Mouse (Mus musculus) hematopoietic stem cell, adult 5-6 weeks (primary cell): ENCODE measurements around the gene Fam184b. TPM values are rescaled to one million over a fixed set of nuclear protein-coding genes. Genes with fewer than 3 reads are reported as not detected.
A peak's percentile ranks its signal among the peaks of the same experiment; 100 is the strongest.

Experiments
- ATAC-seq, 2 experiments: fragments of 125-278 bp in 1 of 2; replicated peaks in 1 of 2; 2 replicates each; pipeline ENCODE4 v1.8.0; 2016 to 2017; ENCODE audit warnings: inconsistent platforms in 2 of 2, mild to moderate bottlenecking in 2 of 2, moderate number of reproducible peaks in 2 of 2, low read depth in 1 of 2, moderate TSS enrichment in 1 of 2; ENCODE audit not compliant: low FRiP score in 2 of 2, poor library complexity in 2 of 2, severe bottlenecking in 2 of 2, insufficient read depth in 1 of 2, low TSS enrichment in 1 of 2
- total RNA-seq: library from RNA; stranded (forward); fragments of 172-1452, 232-1000 nt; gene quantifications from 2 replicates; pipeline ENCODE4 v1.2.3, GENCODE M21; 2017

Fam184b gene
- total RNA-seq, 1 experiment from 2014 or later, result not detected

- ATAC-seq, result peak; percentile 88 to 89
These were observed 104.9 kb downstream of the Fam184b start for GRCm38 (mm10) chr5:45534319-45535098.

DNA sequence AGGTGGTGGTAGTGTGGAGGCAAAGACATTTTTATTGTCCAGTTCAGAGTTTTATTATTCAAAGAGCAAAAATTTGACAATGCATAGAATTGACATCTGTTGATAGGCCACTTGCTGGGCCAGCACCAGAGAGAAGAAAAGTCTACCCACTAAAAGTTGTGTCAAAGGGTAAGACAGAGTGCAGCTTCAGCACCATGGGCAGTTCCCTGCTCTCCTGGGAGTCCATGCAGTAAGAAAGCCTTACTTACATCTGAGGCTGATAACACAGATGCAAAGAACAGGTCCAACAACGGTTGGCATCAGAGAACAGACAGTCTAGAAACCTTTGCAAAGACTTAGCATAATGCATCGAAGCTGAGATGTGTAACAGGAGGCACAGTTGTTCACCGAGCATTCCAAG is 109.7 kb downstream of the Fam184b start:
- ATAC-seq, result no peak

DNA sequence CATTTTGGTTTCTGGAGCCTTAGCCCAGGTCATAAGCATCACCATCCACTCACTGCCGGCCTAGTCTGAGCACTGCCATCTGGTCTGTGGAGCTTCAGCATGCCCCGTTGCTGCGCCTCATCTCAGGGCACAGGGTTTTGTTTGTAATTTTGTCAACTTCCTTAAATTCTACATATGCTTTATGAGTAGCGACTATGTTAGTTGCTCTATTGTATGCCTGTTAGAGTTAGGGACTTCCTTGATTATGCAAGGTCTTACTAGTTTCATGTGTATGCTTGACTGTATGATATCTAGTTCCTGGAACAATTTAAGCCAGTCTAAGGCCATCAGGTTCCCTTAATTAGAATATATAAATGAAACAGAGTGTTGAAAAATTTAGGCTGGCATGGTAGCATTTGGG is 113.1 kb downstream of the Fam184b start:
- no peak for ATAC-seq

DNA sequence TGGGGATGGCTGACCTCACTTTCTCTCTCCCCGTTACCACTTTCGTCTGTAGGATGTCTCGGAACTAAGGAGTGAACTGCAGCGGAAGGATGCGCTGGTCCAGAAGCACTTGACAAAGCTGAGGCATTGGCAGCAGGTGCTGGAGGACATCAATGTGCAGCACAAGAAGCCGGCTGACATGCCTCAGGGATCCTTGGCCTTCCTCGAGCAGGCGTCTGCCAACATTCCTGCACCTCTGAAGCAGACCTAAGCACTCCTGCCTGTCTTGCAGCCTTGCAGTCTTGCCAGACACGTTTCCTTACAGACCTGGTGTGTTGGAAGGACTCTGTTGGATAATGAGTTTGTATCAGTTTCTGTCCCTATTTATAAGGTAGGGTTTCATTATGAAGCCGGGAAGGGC is 114.3 kb downstream of the Fam184b start:
- no peak for ATAC-seq

- no peak for ATAC-seq
These were observed 117.8 kb downstream of the Fam184b start for GRCm38 (mm10) chr5:45521601-45522000.

GRCm38 (mm10) chr5:45520809-45521110 is 118.7 kb downstream of the Fam184b start:
- 0 out of 4 replicates have a peak, but pooled peaks of 1 of the 2 experiments have one; percentile 4 for ATAC-seq

- ATAC-seq, result peak; percentile 89 to 93
These were observed 119.2 kb downstream of the Fam184b start, which contains the start of gene Med28 for GRCm38 (mm10) chr5:45519960-45520808. TSS of gene Med28 (plus strand) at chr5:45520229.

GRCm38 (mm10) chr5:45515151-45515743 is 124.2 kb downstream of the Fam184b start:
- ATAC-seq, result no peak

DNA sequence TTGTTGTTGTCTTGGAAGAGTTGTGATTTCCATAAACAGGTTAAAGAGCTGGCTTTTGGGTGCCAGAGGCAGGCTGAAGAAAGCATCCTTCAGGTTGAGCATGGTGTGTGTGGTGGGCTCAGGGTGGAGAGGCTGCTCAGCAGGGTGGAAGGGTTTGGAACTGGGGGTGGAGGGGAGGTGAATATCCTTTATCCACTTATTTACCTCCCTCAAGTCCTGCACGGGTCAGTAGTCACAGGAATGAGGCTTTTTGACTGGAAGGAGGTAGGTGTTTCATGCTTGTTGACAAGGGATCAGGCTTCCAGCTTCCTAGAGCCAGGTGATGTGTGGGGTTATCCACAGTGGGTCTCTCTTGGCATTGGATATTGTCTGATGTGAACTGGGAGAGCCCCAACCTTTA is 124.8 kb downstream of the Fam184b start:
- ATAC-seq, result no peak

DNA sequence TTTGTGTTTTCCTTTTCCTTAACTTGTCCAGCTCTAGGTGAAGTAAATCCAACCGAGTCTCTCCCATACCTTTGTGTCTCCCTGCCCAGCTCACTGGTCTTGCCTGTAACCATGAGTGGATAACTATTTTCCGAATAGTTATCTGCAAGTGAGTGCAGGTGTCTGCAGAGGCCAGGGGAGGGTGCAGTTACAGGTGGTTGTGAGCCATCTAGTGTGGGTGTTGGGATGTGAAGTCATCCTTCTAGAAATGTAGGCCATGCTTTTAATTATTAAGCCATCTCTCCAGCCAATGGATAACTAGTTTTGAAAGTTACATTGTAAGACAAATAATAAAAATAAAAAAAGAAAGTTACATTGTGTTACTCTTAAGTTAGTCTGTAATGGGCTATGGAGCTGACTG is 125.9 kb downstream of the Fam184b start:
- ATAC-seq, result no peak

- no peak for ATAC-seq
These were observed 126.5 kb downstream of the Fam184b start for GRCm38 (mm10) chr5:45512908-45513307.

GRCm38 (mm10) chr5:45510071-45510470 is 129.3 kb downstream of the Fam184b start:
- ATAC-seq, result no peak

- no peak for ATAC-seq
These were observed 141.8 kb downstream of the Fam184b start for GRCm38 (mm10) chr5:45497564-45497963.

GRCm38 (mm10) chr5:45496930-45497550 is 142.4 kb downstream of the Fam184b start:
- ATAC-seq, result no peak

GRCm38 (mm10) chr5:45496479-45496878 is 142.9 kb downstream of the Fam184b start:
- ATAC-seq, result no peak

GRCm38 (mm10) chr5:45496042-45496441 is 143.4 kb downstream of the Fam184b start:
- no peak for ATAC-seq

DNA sequence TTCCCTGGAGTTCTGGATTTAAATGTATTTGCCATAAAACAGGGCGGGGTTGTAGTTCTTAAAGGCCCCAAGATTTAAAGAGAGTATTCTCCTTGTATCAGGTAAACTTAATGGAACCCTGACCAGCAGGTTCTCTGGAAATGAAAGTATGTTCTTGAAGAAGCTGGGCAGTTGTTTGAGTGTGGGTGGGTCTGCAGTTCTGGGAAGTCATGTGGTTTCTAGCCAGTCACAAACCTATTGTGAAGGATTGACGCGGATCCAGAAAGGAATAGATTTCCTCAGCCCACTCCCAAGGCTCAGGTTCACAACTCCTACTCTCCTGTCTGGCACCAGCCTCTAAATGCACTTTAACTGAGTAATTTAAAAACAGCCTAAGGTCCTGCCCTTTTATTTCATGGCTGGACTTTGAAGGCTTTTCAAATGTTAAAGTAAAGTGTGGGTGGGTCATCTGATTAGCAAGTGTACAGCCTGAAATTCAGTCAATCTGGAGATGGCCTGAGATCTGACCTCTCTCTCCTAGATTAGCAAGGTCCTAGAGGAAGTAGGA is 143.9 kb downstream of the Fam184b start:
- no peak for ATAC-seq
